Comparison of ENCODE assay signal across 27 mouse cellular contexts in the genomic region with DNA sequence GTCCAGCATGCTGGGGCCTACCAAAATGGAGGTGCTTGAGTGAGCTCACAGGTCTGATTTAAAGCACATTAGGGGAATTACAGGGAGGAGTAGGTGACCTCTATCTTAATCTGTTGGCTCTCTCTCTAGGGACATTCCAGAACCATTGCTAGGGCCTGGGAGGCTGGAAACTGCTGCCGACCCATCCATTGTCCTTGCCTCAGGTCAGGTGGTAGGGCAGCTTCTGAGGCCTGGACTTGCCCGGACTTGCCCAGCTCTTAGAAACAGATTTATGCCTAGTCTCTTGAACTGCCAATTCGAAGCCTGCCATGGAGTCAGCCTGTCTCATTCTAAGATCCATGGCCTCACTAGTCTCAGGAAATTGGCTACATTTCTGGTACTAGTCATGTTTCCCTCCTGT. TPM values are rescaled to one million over a fixed set of nuclear protein-coding genes. Genes with fewer than 3 reads are reported as not detected.
A peak's percentile ranks its signal among the peaks of the same experiment; 100 is the strongest.
DNase-seq lines count a peak whose midpoint lies in the region; ATAC-seq and TF ChIP-seq lines count a peak whose summit lies in the region.
"Had no signal": no experiment of that assay in that cellular context is flagged by ENCODE, and none has a peak within 500 bp of the region (broad histone marks: within the 10 kb centered on the region; RNA-seq: fewer than 3 reads in every experiment).

No protein-coding gene starts in this region.

- H3K36me3 ChIP-seq in heart, postnatal 0 days (replicated peaks; ENCODE audit: control insufficient read depth, insufficient read depth, low read length) = no peaks in the 10 kb centered on the region
- no peaks in the 10 kb centered on the region for H3K36me3 ChIP-seq in heart, embryonic 12.5 days
- H3K36me3 ChIP-seq: embryonic facial prominence, embryonic 10.5 days; forebrain, embryonic 10.5 days; G1E; heart, embryonic 10.5 days; heart, embryonic 15.5 days; hindbrain, embryonic 15.5 days; kidney, embryonic 15.5 days had no signal

- H3K27ac ChIP-seq in heart, postnatal 0 days (ENCODE audit: low read depth) = no peak overlapping the region
- no peak overlapping the region for H3K27ac ChIP-seq in heart, embryonic 12.5 days (ENCODE audit: poor library complexity, severe bottlenecking)
- H3K27ac ChIP-seq: embryonic facial prominence, embryonic 10.5 days; forebrain, embryonic 10.5 days; heart, embryonic 10.5 days; heart, embryonic 15.5 days; hindbrain, embryonic 15.5 days; kidney, embryonic 15.5 days had no signal

- TF ChIP-seq EP300 in heart, postnatal 0 days (IDR thresholded peaks at IDR 0.05; ENCODE audit: low read depth) = no peak

- ATAC-seq in heart, postnatal 0 days (ENCODE audit: insufficient read depth, low read depth) = no peak
- ATAC-seq in heart, embryonic 12.5 days (ENCODE audit: insufficient number of reproducible peaks, low FRiP score) = no peak
- ATAC-seq: CD4-positive, CD25-positive, alpha-beta regulatory T cell, adult 4 months; forebrain, embryonic 14.5 days; intestine, embryonic 16.5 days; Patski had no signal

- H3K27me3 ChIP-seq in heart, postnatal 0 days (ENCODE audit: control insufficient read depth, insufficient read depth, low read length) = no peaks in the 10 kb centered on the region
- H3K27me3 ChIP-seq in heart, embryonic 12.5 days (replicated peaks) = no peaks in the 10 kb centered on the region
- H3K27me3 ChIP-seq: heart, embryonic 15.5 days; hindbrain, embryonic 15.5 days; kidney, embryonic 15.5 days; Patski had no signal

- TF ChIP-seq CTCF in heart, postnatal 0 days (IDR thresholded peaks at IDR 0.05; ENCODE audit: low read depth) = no peak

- H3K4me1 ChIP-seq in heart, postnatal 0 days (ENCODE audit: control insufficient read depth, insufficient read depth) = no peaks in the 10 kb centered on the region
- H3K4me1 ChIP-seq in heart, embryonic 12.5 days (replicated peaks) = no peaks in the 10 kb centered on the region
- H3K4me1 ChIP-seq: embryonic facial prominence, embryonic 10.5 days; forebrain, embryonic 10.5 days; heart, embryonic 10.5 days; hindbrain, embryonic 15.5 days; kidney, embryonic 15.5 days had no signal

- 59% methylated on average over 3 of the region's 3 CpGs for WGBS in heart, postnatal 0 days
- 80% methylated on average over 3 of the region's 3 CpGs for WGBS in heart, embryonic 12.5 days

- no peak overlapping the region for H3K4me2 ChIP-seq in heart, postnatal 0 days (ENCODE audit: low read depth, low read length)
- no peak overlapping the region for H3K4me2 ChIP-seq in heart, embryonic 12.5 days
- H3K4me2 ChIP-seq: heart, embryonic 15.5 days; hindbrain, embryonic 15.5 days; kidney, embryonic 15.5 days had no signal

- H3K9me3 ChIP-seq in heart, postnatal 0 days (replicated peaks; ENCODE audit: control insufficient read depth, low read length) = no peaks in the 10 kb centered on the region
- H3K9me3 ChIP-seq in heart, embryonic 12.5 days (replicated peaks) = peaks cover 7% of the 10 kb centered on the region; the same call in 1 of the 2 replicates
- H3K9me3 ChIP-seq: heart, embryonic 10.5 days; heart, embryonic 15.5 days; hindbrain, embryonic 15.5 days; kidney, embryonic 15.5 days had no signal

- peak; percentile 37 for DNase-seq in heart, postnatal 0 days (ENCODE audit: low spot score)
- DNase-seq in ES-CJ7 (ENCODE audit: low read depth, low spot score) (peak; percentile 66), R1 (ENCODE audit: low read depth, low spot score) (peak; percentile 54)
- DNase-seq in thymus, postnatal 14 days = no peak
- DNase-seq in cerebellum, adult 11-12 months = no peak
- no peak for DNase-seq in cerebellum, adult 8-10 months
- DNase-seq: adrenal gland, postnatal 14 days; B cell, adult 2 months; cerebellum, adult 18-20 months; cerebellum, postnatal 10 days; gastrocnemius, postnatal 36 days; heart, adult 18-20 months; heart, postnatal 36 days; kidney, adult 2 months had no signal

- H3K9ac ChIP-seq in heart, postnatal 0 days (replicated peaks; ENCODE audit: low read depth, low read length) = no peak overlapping the region
- H3K9ac ChIP-seq in heart, embryonic 12.5 days = no peak overlapping the region
- H3K9ac ChIP-seq: heart, embryonic 15.5 days; hindbrain, embryonic 15.5 days; kidney, embryonic 15.5 days had no signal

- H3K4me3 ChIP-seq in heart, postnatal 0 days (ENCODE audit: low read depth, low read length) = no peak overlapping the region
- no peak overlapping the region for H3K4me3 ChIP-seq in heart, embryonic 12.5 days
- H3K4me3 ChIP-seq: embryonic facial prominence, embryonic 10.5 days; erythroblast, embryonic 14.5 days; forebrain, embryonic 10.5 days; heart, embryonic 10.5 days; heart, embryonic 15.5 days; hindbrain, embryonic 15.5 days; kidney, embryonic 15.5 days had no signal

RNA-seq across cellular contexts. Expression of a gene that starts 12.8 kb away (rescaled TPM):
- total RNA-seq in heart, postnatal 0 days (2014; rRNA removed; ENCODE audit: low replicate concordance) = 149 and 154 TPM in 2 replicates
- polyA plus RNA-seq in heart, postnatal 0 days (2015; fragmentation: Nextera tagmentation; extraction: Ambion mirVana) = 48.0 and 48.9 TPM in 2 replicates
- 77.8 and 81.6 TPM in 2 replicates for polyA plus RNA-seq in heart, embryonic 12.5 days (2016; fragmentation: Nextera tagmentation; extraction: Ambion mirVana)

Comparison
In these comparisons a context has a peak if more than half of its experiments do, and no peak if none do; other contexts are left out.
1. DNase-seq: peak in heart, postnatal 0 days (single experiment), ES-CJ7 (single experiment) and R1 (single experiment); none in thymus, postnatal 14 days (single experiment), cerebellum, adult 11-12 months (single experiment) and cerebellum, adult 8-10 months (single experiment).